Mouse (Mus musculus) erythroblast, embryonic 14.5 days (primary cell): ENCODE results near the gene Sapcd1. TPM values are rescaled to one million over a fixed set of nuclear protein-coding genes. Genes with fewer than 3 reads are reported as not detected.
"Not testable (repeated sequence)": the region's sequence is repeated elsewhere in the genome, so short reads cannot be mapped to it uniquely, and the experiment has no call there.

Experiments used
- H3K27me3 ChIP-seq: 2 replicates; pipeline ENCODE4 v1.6.1; 2012; ENCODE audit warnings: inconsistent platforms; ENCODE audit not compliant: control insufficient read depth
- H3K36me3 ChIP-seq: 2 replicates; pipeline ENCODE4 v1.6.1; 2012; ENCODE audit warnings: mild to moderate bottlenecking, inconsistent platforms; ENCODE audit not compliant: control insufficient read depth
- H3K4me1 ChIP-seq: 2 replicates; pipeline ENCODE4 v1.6.1; 2012; ENCODE audit warnings: inconsistent platforms; ENCODE audit not compliant: control insufficient read depth
- H3K4me3 ChIP-seq: replicated peaks from 2 replicates; pipeline ENCODE3; 2012; ENCODE audit warnings: moderate library complexity, mild to moderate bottlenecking, inconsistent platforms
- H3K9me3 ChIP-seq: 2 replicates; pipeline ENCODE4 v1.6.1; 2012; ENCODE audit warnings: low read length, inconsistent platforms, mixed read lengths; ENCODE audit not compliant: control insufficient read depth
- GATA1 ChIP-seq: IDR thresholded peaks from 2 replicates; pipeline ENCODE4 v1.6.1; 2012; ENCODE audit warnings: low read length, inconsistent platforms, mixed read lengths
- TAL1 ChIP-seq: IDR thresholded peaks from 3 replicates; pipeline ENCODE4 v1.6.1; 2012; ENCODE audit warnings: low read length, inconsistent platforms, mixed read lengths
- polyA plus RNA-seq: library from polyadenylated mRNA; stranded (reverse); fragments of >175 nt; gene quantifications from 2 replicates; pipeline ENCODE4 v1.2.3, GENCODE M21; 2012

The Sapcd1 gene
- polyA plus RNA-seq, 1 experiment: 0.87 TPM

DNA sequence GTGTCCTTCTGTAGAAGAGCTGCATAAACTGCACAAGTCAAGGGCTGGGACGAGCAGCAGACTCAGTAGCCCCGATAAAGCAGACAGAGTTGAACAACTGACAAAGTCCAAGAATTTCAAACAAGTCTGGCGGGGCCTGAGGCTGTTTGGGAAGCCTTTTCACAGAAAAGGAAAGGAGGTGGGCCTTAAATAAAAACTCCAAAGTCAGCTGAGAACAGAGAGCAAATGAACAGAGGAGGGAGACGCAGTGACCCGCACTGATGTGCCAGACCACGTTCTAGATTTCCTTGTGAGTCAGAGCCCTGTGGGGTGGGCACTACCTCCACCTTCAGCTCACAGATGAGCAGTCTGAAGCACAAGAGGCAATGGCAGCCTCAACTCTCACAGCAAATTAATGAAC is 7.1 kb upstream of the Sapcd1 start:
- Histone ChIP-seq H3K4me1 (peaks cover 27% of the 10 kb centered on the region), H3K36me3 (no peaks in the 10 kb centered on the region; the same call in 1 of the 2 replicates), H3K9me3 (no peaks in the 10 kb centered on the region), H3K4me3 (no peak overlapping the region), H3K27me3 (no peaks in the 10 kb centered on the region)
- TF ChIP-seq GATA1: no peak
- TF ChIP-seq TAL1: no peak

DNA sequence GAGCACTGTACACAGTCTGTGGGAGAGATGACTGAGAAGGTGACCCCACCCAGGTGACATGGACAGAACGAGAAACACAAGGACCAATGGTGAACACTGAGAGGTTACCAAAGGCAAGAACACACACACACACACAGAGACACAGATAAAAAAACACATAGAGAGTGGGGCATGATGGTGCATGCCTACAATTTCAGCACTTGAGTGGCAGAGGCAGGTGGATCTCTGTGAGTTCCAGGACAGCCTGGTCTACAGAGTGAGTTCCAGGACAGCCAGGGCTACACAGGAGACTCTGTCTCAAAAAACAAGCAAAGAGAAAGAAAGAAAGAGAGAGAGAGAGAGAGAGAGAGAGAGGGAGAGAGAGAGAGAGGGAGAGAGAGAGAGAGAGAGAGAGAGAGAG is 5.9 kb upstream of the Sapcd1 start:
- not testable (repeated sequence) for H3K27me3 ChIP-seq, H3K4me3 ChIP-seq, H3K36me3 ChIP-seq, H3K9me3 ChIP-seq
- peaks cover 32% of the 10 kb centered on the region for H3K4me1 ChIP-seq

DNA sequence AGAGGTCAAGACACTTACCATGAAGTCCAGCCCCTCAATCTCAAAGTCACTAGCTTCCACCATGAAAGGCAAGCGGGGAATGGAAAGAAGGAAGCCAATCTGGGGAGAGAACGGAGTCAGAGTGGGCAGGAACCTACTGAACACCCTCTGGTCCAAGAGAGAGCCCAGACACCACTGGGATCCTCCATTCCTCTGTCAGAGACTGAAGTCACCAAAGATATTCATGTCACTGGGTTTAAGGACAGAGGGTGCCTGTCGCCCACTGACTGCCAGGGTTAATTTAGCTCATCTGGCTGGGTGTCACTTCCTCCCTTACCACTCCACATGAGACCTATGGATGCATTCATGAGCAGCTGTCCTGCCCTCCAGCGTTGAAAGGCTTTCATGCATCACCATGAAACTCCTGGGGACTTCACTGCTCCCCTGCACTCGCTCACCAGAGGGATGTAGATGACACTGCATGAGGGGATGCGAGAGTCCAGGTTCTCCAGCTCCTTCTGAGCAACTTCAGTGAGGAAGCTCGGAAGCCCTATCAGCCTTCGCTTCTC is 4.6 kb upstream of the Sapcd1 start:
- no peak for TF ChIP-seq GATA1
- no peak for TF ChIP-seq TAL1
- Histone ChIP-seq H3K36me3 (no peaks in the 10 kb centered on the region; the same call in 1 of the 2 replicates), H3K9me3 (no peaks in the 10 kb centered on the region), H3K27me3 (no peaks in the 10 kb centered on the region), H3K4me3 (no peak overlapping the region), H3K4me1 (peaks cover 41% of the 10 kb centered on the region)

DNA sequence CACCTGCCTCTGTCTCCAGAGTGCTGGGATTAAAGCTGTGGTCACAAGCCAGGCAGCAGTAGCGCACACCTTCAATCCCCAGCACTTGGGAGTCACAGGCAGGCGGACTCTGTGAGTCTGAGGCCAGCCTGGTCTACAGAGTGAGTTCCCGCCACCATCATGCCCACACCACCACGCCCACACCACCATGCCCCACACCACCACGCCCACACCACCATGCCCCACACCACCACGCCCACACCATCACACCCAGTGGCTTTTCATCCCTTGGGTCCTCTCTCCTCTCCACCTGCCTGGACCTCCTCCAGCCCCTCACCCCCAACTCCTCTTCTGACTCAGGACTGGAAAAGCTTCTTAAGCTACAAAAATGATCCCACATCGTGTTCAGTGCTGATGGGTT is 4.1 kb upstream of the Sapcd1 start:
- Histone ChIP-seq H3K27me3 (no peaks in the 10 kb centered on the region), H3K4me1 (peaks cover 44% of the 10 kb centered on the region), H3K36me3 (no peaks in the 10 kb centered on the region; the same call in 1 of the 2 replicates), H3K9me3 (no peaks in the 10 kb centered on the region), H3K4me3 (no peak overlapping the region)
- TF ChIP-seq TAL1 (no peak), GATA1 (no peak)

DNA sequence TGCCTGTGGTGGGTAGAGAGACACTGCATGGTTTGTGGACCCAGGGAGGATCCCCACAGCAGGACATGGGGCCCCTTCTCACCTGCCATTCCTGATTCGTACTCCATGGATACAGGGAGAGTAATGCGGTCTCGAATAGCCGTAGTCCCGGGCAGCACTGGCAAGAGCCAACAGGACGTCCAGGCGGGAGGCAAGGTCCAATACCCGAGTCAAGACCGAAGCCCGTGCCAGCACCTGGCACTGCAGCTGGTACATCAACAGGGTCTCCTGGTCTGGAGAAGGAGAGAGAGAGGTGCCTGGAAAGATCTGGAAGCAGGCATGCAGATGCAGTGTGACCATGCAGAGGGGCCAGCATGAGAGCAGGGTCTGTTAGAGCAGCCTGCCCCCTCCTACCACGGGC is 3.5 kb upstream of the Sapcd1 start:
- Histone ChIP-seq H3K4me1 (peaks cover 45% of the 10 kb centered on the region), H3K4me3 (no peak overlapping the region), H3K36me3 (no peaks in the 10 kb centered on the region; the same call in 1 of the 2 replicates), H3K27me3 (no peaks in the 10 kb centered on the region), H3K9me3 (no peaks in the 10 kb centered on the region)
- no peak for TF ChIP-seq TAL1
- no peak for TF ChIP-seq GATA1

DNA sequence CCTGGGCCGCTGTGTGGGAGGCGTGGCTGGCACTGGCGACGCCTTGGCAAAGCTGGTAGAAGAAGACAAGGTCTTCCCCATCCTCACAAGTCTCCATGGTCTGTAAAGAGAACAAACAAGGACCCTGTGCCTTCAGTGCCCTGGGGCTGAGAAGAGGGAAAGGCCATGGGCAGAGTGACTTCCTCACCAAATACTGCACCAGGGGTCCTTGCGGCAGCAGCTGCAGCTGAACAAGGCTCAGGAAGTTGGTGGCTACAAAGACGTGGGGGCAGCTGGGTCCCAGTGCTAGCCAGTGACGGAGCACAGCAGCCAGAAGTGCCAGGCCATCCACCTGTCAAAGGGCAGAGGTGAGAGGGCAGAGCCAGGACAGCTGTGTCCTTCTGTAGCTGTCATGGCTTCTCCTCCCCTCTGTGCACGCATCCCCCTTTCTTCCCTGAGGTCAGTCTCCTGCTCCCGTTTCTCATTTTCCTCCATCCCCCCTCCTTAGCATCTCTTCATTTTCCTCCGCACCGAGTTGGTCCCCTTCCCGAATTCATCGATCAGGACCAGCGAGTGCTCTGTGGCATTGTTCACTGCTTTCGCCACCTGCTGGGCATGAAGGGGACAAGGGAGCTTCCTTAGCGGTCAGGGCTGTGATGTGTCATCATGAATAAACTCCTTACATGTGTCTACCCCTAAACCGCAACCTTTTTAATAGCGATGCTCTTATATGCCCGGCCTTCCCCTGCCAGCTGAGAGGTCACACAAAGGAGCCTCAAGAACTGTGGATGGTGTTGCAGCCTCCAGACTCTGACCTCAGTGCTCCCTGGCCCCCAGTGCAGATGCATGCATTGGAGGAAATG is 2.1 kb upstream of the Sapcd1 start:
- H3K4me1 ChIP-seq: peaks cover 50% of the 10 kb centered on the region
- no peaks in the 10 kb centered on the region; the same call in 1 of the 2 replicates for H3K36me3 ChIP-seq
- H3K4me3 ChIP-seq: no peak overlapping the region
- no peaks in the 10 kb centered on the region for H3K27me3 ChIP-seq
- no peak for TF ChIP-seq TAL1
- TF ChIP-seq GATA1: no peak
- H3K9me3 ChIP-seq: no peaks in the 10 kb centered on the region

DNA sequence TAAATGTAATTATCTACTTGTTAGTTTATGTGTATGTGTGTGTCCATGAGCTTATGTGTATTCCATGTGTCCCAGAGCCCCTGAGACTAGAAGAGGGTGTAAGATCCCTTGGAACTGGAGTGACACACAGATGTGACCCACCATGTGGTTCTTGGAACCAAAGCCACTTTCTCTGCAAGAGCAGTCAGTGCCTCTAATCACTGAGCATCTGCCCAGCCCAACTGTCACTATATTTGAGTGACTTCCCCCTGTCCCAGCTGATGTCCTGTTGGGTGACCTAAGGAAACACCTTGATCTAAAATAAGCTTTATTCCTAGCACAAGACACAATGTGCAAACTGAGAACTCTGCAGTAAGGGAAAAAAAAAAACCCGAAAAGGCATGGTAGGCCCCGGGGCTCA is 499 bp upstream of the Sapcd1 start:
- Histone ChIP-seq H3K36me3 (no peaks in the 10 kb centered on the region; the same call in 1 of the 2 replicates), H3K9me3 (no peaks in the 10 kb centered on the region), H3K4me3 (no peak overlapping the region), H3K27me3 (peaks cover 2% of the 10 kb centered on the region; the same call in 1 of the 2 replicates), H3K4me1 (peaks cover 56% of the 10 kb centered on the region)
- no peak for TF ChIP-seq TAL1
- no peak for TF ChIP-seq GATA1

DNA sequence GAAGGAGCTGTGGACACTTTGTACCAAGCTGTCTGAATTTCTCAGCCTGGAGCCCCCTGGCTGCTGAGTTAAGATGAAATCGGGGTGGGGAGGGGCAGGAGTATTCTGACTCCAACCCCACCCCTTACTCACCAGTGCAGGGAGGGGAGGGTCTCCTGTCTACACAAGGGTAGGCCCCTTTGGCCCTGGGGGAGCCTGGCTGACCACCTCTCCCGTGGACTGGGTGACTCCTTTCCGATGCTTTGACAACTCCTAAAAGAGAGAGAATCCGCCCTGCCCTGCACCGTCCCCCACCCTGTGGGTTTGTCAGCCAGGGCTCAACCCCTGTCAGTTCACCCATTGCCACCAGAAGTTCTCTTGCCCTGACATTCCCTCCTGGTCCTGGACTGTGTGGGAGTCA is 1.6 kb downstream of the Sapcd1 start:
- no peak for TF ChIP-seq GATA1
- TF ChIP-seq TAL1: no peak
- Histone ChIP-seq H3K4me3 (no peak overlapping the region), H3K4me1 (peaks cover 60% of the 10 kb centered on the region), H3K36me3 (no peaks in the 10 kb centered on the region; the same call in 1 of the 2 replicates), H3K27me3 (peaks cover 2% of the 10 kb centered on the region; the same call in 1 of the 2 replicates), H3K9me3 (no peaks in the 10 kb centered on the region)

DNA sequence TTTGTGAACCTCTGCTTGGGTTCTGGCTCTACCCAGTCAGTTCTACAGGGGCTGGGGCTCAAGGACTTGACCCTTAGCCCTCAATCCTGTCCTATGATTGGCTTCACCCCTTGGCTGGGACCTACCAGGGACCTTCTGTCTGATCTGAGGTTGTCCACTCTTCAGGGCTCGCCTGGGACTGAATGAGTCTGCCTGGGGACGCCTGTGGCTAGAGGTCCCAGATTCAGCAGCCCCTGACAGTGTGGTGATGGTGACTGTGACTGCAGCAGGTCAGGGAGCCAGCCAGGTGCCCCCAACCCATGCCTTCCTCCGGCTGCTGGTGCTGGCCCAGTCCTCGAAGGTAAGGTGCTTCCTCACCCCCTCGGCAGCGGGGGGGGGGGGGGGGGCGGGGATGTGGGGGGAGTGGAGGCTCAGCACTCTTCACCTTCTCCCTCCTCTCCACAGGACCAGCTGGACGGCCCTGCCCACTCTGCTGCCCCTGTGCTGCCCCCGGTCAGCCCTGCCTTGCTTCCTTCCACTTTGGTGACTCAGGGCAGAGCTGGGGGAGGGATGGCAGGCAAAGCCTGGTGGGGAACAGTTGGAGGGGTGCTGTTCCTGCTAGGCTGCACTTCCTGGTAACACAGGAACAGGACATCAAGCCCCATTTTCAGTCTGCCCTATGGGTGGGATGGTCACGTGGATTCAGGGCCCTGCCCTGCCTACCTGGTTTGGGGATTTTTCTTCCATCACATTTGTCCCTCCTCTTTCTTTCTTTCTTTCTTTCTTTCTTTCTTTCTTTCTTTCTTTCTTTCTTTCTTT is 2.9 kb downstream of the Sapcd1 start:
- TF ChIP-seq TAL1 (no peak), GATA1 (no peak)
- Histone ChIP-seq H3K36me3 (no peaks in the 10 kb centered on the region), H3K4me3 (no peak overlapping the region), H3K4me1 (peaks cover 63% of the 10 kb centered on the region), H3K27me3 (peaks cover 2% of the 10 kb centered on the region; the same call in 1 of the 2 replicates), H3K9me3 (no peaks in the 10 kb centered on the region)
